Mouse (Mus musculus) forebrain, embryonic 14.5 days (tissue): Measurements from ENCODE around the gene AC109138.7. TPM values are rescaled to one million over a fixed set of nuclear protein-coding genes. Genes with fewer than 3 reads are reported as not detected.

Source experiments
- ATAC-seq: fragments of 200-750 bp; cut with Nextera tagmentation; 2 replicates; pipeline ENCODE4 v1.8.0; 2017; ENCODE audit warnings: mild to moderate bottlenecking, moderate library complexity
- DNase-seq: peaks from one replicate; pipeline ENCODE4 v3.0.0-alpha.2; 2015; ENCODE audit warnings: low spot score
- H3K27ac ChIP-seq: fragments of 300-500 bp; sonication (generic); 2 replicates; pipeline ENCODE4 v1.5.1; 2014; ENCODE audit warnings: low read depth, mild to moderate bottlenecking, control low read depth, low read length, moderate library complexity
- H3K27me3 ChIP-seq: fragments of 300-500 bp; sonication (generic); replicated peaks from 2 replicates; pipeline ENCODE4 v1.6.1; 2014; ENCODE audit warnings: low read length, control low read depth, mixed read lengths; ENCODE audit not compliant: control insufficient read depth, insufficient read depth
- H3K36me3 ChIP-seq: fragments of 300-500 bp; sonication (generic); 2 replicates; pipeline ENCODE4 v1.6.1; 2014; ENCODE audit warnings: low read length, control low read depth; ENCODE audit not compliant: control insufficient read depth, insufficient read depth
- H3K4me1 ChIP-seq: fragments of 300-500 bp; sonication (generic); 2 replicates; pipeline ENCODE4 v1.6.1; 2014; ENCODE audit warnings: antibody characterized with exemption, low read length, control low read depth; ENCODE audit not compliant: control insufficient read depth, insufficient read depth
- H3K4me2 ChIP-seq: fragments of 300-500 bp; sonication (generic); 2 replicates; pipeline ENCODE4 v1.6.1; 2014; ENCODE audit warnings: mild to moderate bottlenecking, control low read depth, low read length
- H3K4me3 ChIP-seq: fragments of 300-500 bp; sonication (generic); 2 replicates; pipeline ENCODE4 v1.5.1; 2014; ENCODE audit warnings: low read depth, low read length, control low read depth
- H3K9ac ChIP-seq: fragments of 300-500 bp; sonication (generic); 2 replicates; pipeline ENCODE4 v1.6.1; 2014; ENCODE audit warnings: mild to moderate bottlenecking, low read length, control low read depth, moderate library complexity
- H3K9me3 ChIP-seq: fragments of 300-500 bp; sonication (generic); replicated peaks from 2 replicates; pipeline ENCODE4 v1.6.1; 2016; ENCODE audit warnings: low read length, control low read depth, mixed read lengths; ENCODE audit not compliant: control insufficient read depth
- WGBS: fragments of 180-500 bp; shearing (Covaris S2); extraction: QIAGEN DNeasy Blood & Tissue Kit; methylation state at CpG from one replicate; pipeline ENCODE4 v1.1.7; 2014; 5-methylcytosine and 5-hydroxymethylcytosine counted together
- polyA plus RNA-seq: library from polyadenylated mRNA; unstranded; fragments of >200 nt; fragmentation: Nextera tagmentation; extraction: Ambion mirVana; gene quantifications from 2 replicates; pipeline ENCODE4 v1.2.1, GENCODE M21; 2014

Gene AC109138.7
- polyA plus RNA-seq, 1 experiment from 2014 or later = not detected

DNA sequence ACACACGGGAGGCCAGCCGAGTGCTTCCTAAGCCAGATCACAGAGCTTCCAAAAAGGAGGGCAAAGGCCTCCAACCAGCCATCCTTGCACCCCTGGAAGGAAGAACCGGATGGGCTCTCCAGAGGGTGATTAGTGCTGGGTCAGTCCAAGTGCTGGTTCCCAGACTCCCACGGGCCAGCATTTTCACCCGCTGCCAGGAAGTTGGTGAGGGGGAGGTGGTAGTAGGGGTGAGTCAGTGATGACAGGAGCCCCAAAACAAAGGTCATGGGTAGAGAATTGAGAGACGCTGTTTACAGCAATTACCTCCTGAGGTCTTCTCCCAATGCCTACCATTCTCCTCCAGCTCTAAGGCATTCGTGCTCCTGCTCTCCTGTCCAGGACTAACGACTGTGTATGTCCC lies 16.3 kb downstream of the AC109138.7 start:
- ATAC-seq (no peak), DNase-seq (no peak)
- Histone ChIP-seq H3K27me3 (no peaks in the 10 kb centered on the region; the same call in 1 of the 2 replicates), H3K9ac (no peak overlapping the region), H3K4me3 (no peak overlapping the region), H3K9me3 (no peaks in the 10 kb centered on the region), H3K4me1 (peaks cover 7% of the 10 kb centered on the region; the same call in 1 of the 2 replicates), H3K36me3 (no peaks in the 10 kb centered on the region), H3K4me2 (no peak overlapping the region), H3K27ac (no peak overlapping the region)
- 64% methylated on average over 8 of the region's 8 CpGs for WGBS

DNA sequence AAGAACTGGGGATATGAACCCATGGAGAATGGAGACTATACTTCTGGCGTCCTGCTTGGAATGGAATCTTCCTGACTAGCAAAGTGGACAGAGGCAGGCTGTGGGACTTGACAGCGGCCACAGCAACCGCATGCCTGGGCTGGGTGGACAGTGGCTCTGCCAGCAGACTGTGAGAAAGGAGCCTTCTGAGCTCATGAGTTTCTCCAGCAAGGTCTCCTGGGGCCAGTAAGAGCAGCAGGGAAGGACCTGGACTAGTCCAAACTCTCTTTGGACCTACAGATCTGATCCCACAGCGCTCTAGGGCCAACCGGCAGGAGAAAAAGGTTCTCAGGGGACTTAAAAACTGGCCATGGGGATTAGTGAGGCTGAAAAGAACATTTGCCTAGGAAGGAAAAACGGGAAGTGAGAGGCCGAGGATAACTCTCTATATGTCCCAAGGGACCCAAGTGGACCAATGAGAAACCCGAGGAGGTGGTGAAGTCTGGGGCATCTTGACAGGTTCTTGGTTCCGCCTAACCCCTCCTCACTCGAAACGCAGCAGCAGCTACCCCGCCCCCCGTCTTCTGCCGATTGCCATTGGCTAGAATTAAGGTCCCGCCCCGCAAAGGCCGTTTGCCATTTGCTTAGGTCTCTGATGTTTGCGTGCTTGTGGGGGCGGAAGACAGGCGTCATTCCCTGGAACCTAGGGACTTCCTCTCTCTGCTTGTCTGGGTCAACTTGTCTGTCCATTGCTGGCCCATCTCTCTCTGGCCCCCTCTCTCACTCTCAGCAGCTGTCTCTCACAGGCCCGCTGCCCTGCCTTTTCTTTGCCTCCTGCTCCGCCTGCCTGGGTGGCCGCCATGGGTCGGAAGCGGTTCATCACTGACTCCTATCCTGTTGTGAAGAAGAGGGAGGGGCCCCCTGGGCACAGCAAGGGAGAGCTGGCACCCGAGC lies 17.4 kb downstream of the AC109138.7 start, which contains the start of gene Pold4:
Gene Pold4, plus strand, starts transcription at position 647 of the 933 bp plus-strand sequence.
- Histone ChIP-seq H3K27ac (peak within 1 kb of the TSS; percentile 52; the same call in 1 of the 2 replicates), H3K27me3 (no peaks in the 10 kb centered on the region; the same call in 1 of the 2 replicates), H3K4me1 (peaks cover 7% of the 10 kb centered on the region; the same call in 1 of the 2 replicates), H3K36me3 (no peaks in the 10 kb centered on the region), H3K9ac (peak within 1 kb of the TSS; percentile 68), H3K4me3 (peak within 1 kb of the TSS; percentile 57), H3K9me3 (no peaks in the 10 kb centered on the region), H3K4me2 (peak within 1 kb of the TSS; percentile 75)
- DNase-seq (peak; percentile 96), ATAC-seq (peak; percentile 96)
- 13% methylated on average over 26 of the region's 26 CpGs for WGBS

DNA sequence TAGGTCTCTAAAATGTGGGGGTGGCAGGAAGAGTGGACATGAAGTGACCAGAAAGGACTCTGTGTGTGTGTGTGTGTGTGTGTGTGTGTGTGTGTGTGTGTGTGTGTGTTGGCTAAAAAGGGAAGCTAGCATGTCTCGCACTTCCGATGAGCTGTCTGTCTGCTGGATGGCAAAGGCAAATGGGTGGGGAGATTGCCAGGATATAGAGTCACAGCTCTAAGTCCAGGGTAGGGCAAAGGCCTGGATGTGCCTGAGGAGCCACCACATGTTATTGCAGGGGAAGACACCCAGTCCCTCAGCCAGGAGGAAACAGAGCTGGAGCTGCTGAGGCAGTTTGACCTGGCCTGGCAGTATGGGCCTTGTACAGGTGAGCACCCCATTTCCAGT lies 18.0 kb downstream of the AC109138.7 start:
- Histone ChIP-seq H3K9ac (peak overlapping the region; percentile 68), H3K4me2 (peak overlapping the region; percentile 75), H3K36me3 (no peaks in the 10 kb centered on the region), H3K4me1 (peaks cover 7% of the 10 kb centered on the region; the same call in 1 of the 2 replicates), H3K27ac (peak overlapping the region; percentile 52; the same call in 1 of the 2 replicates), H3K27me3 (no peaks in the 10 kb centered on the region; the same call in 1 of the 2 replicates), H3K9me3 (no peaks in the 10 kb centered on the region), H3K4me3 (peak overlapping the region; percentile 57)
- DNase-seq = no peak
- 41% methylated on average over 2 of the region's 2 CpGs for WGBS
- 0 out of 2 replicates have a peak, but pooled peaks have one; percentile 15 for ATAC-seq

GRCm38 (mm10) chr19:4232651-4233050 lies 18.5 kb downstream of the AC109138.7 start:
- H3K4me3 ChIP-seq = peak overlapping the region; percentile 57; the same call in 1 of the 2 replicates
- no peak overlapping the region; the same call in 1 of the 2 replicates for H3K9ac ChIP-seq
- peak overlapping the region; percentile 75 for H3K4me2 ChIP-seq
- H3K27me3 ChIP-seq = no peaks in the 10 kb centered on the region; the same call in 1 of the 2 replicates
- WGBS = 81% methylated on average over 7 of the region's 7 CpGs
- ATAC-seq (no peak), DNase-seq (no peak)
- peaks cover 7% of the 10 kb centered on the region; the same call in 1 of the 2 replicates for H3K4me1 ChIP-seq
- no peak overlapping the region for H3K27ac ChIP-seq
- no peaks in the 10 kb centered on the region for H3K9me3 ChIP-seq
- H3K36me3 ChIP-seq = no peaks in the 10 kb centered on the region

DNA sequence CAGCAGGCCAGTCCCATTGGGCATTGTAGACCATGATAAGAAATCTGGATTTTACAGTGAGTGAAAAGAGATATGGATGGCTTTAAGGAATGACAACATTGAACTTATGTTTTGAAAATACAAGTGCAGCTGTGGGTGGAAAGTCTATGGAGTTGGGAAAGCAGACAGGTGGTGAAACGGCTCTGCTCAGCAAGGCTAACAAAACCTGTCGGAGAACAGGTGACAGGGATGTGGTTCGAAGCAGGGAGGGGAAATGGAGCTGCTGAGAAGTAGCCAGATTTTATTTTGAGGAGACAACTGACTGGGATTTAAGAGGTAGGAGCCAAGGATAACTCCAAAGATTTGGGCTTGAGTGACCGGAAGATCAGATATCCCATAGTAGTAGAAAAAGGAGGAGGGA lies 20.4 kb downstream of the AC109138.7 start:
- peaks cover 7% of the 10 kb centered on the region; the same call in 1 of the 2 replicates for H3K4me1 ChIP-seq
- H3K27me3 ChIP-seq = no peaks in the 10 kb centered on the region; the same call in 1 of the 2 replicates
- no peak overlapping the region for H3K4me2 ChIP-seq
- H3K27ac ChIP-seq = no peak overlapping the region
- WGBS = 84% methylated on average over 4 of the region's 4 CpGs
- DNase-seq = no peak
- no peaks in the 10 kb centered on the region for H3K36me3 ChIP-seq
- H3K4me3 ChIP-seq = no peak overlapping the region
- H3K9ac ChIP-seq = no peak overlapping the region
- H3K9me3 ChIP-seq = no peaks in the 10 kb centered on the region
- ATAC-seq = no peak

DNA sequence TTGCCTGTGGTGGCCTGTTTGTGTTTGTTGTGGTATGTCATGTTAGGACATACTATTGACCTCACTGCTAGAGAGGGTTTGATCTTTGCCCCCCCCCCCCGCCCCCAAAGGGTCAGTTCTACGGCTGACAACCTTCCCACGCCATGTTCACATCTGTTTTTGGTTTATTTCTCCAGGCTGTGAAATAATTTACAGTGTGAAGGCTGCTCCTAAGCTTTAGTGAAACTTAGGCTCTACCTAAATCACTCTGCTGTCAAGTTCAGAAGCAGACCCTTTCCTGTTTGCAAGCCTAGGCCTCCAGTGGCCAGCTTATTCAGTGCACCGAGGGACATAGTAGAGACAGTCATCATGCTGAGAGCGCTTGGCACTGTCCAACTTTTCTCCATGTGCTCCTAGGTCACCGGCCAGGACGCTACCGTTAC lies 26.1 kb downstream of the AC109138.7 start:
- Histone ChIP-seq H3K36me3 (no peaks in the 10 kb centered on the region), H3K4me1 (no peaks in the 10 kb centered on the region), H3K27ac (no peak overlapping the region), H3K4me3 (no peak overlapping the region), H3K27me3 (no peaks in the 10 kb centered on the region), H3K9me3 (no peaks in the 10 kb centered on the region), H3K9ac (no peak overlapping the region), H3K4me2 (no peak overlapping the region)
- ATAC-seq = no peak
- WGBS = 81% methylated on average over 8 of the region's 8 CpGs
- DNase-seq = no peak

DNA sequence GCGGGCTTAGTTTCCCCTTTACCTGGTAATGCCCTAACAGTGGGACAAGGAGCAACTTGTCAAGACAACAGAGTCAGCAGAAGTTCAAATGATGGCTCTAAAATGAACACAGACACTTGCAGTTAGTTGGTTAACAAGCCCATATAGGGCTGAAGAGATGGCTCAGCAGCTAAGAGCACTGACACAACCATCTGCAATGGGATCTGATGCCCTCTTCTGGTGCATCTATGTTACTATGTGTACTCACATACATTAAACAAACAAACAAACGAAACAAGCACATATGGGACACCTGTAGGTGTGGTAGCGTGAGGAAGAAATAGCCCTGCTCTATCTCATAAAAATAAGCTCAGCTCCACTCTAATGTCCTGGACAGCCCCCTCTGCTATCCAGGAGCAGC lies 28.3 kb downstream of the AC109138.7 start:
- 73% methylated on average over 3 of the region's 3 CpGs for WGBS
- Histone ChIP-seq H3K27me3 (no peaks in the 10 kb centered on the region), H3K27ac (no peak overlapping the region), H3K9ac (no peak overlapping the region), H3K36me3 (no peaks in the 10 kb centered on the region), H3K9me3 (no peaks in the 10 kb centered on the region), H3K4me2 (no peak overlapping the region), H3K4me3 (no peak overlapping the region), H3K4me1 (no peaks in the 10 kb centered on the region)
- ATAC-seq = no peak
- DNase-seq = no peak

GRCm38 (mm10) chr19:4244775-4245174 lies 30.6 kb downstream of the AC109138.7 start:
- no peaks in the 10 kb centered on the region for H3K27me3 ChIP-seq
- no peaks in the 10 kb centered on the region for H3K4me1 ChIP-seq
- no peak overlapping the region for H3K9ac ChIP-seq
- no peaks in the 10 kb centered on the region for H3K9me3 ChIP-seq
- no peak overlapping the region for H3K4me2 ChIP-seq
- H3K4me3 ChIP-seq = no peak overlapping the region
- H3K27ac ChIP-seq = no peak overlapping the region
- 84% methylated on average over 6 of the region's 6 CpGs for WGBS
- DNase-seq = no peak
- H3K36me3 ChIP-seq = no peaks in the 10 kb centered on the region
- ATAC-seq = no peak

GRCm38 (mm10) chr19:4247010-4247409 lies 32.9 kb downstream of the AC109138.7 start:
- Histone ChIP-seq H3K27ac (no peak overlapping the region), H3K4me3 (no peak overlapping the region), H3K36me3 (no peaks in the 10 kb centered on the region), H3K27me3 (no peaks in the 10 kb centered on the region), H3K4me1 (no peaks in the 10 kb centered on the region), H3K4me2 (no peak overlapping the region), H3K9ac (no peak overlapping the region), H3K9me3 (no peaks in the 10 kb centered on the region)
- DNase-seq (no peak), ATAC-seq (no peak)
- 46% methylated on average over 1 of the region's 1 CpGs for WGBS
